Mouse (Mus musculus) erythroblast, embryonic 14.5 days (primary cell): ENCODE measurements at regions not wholly inside any gene's neighbourhood (a gene's known extent, or its start where the extent isn't known, plus 50 kb on each side); places are given as distances from the start of the nearest gene placed in this dataset.

Experiments
- GATA1 ChIP-seq: IDR thresholded peaks from 2 replicates; pipeline ENCODE4 v1.6.1; 2012; ENCODE audit warnings: low read length, inconsistent platforms, mixed read lengths
- TAL1 ChIP-seq: IDR thresholded peaks from 3 replicates; pipeline ENCODE4 v1.6.1; 2012; ENCODE audit warnings: low read length, inconsistent platforms, mixed read lengths

DNA sequence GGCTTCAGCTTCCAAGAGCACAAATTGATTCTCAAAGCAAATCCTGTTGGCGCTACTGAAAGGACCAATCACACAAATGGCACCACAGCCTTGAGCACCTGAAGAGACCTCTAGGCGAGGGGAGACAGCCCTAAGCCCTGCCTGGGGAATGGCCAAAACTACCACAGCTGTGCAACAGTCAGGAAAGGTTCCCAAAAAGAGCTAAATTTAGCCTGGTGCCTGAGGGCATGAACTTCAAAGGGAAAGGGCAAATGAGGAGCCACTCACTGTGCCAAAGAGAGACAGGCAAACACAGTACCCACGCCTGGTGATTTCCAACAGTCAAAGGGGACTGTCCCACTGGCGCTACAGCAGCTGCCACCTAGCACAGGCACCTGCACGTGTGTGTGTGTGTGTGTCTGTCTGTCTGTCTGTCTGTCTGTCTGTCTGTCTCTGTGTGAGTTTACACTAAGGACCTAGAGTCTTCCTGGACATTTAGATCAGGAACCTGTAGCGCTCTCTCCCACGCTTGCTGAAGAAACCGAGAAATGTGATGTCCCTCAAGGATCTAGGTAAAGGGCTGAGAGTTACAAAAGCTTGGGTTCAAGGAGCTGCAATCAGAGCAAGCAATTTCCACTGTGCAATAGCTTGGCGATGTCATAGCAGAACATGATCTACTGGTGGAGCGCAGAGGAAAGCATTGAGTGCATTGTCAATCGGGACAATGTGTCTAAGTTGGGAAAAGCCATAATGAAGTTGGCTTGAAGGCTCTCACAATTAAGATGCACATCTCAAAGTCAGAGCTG is 90.8 kb upstream of the Teddm2 start:
- TF ChIP-seq GATA1, result no peak
- no peak for TF ChIP-seq TAL1
